Mouse (Mus musculus) small intestine, adult 2 months (tissue): ENCODE measurements around the gene Gpr31b.
"Not testable (repeated sequence)": the region's sequence is repeated elsewhere in the genome, so short reads cannot be mapped to it uniquely, and the experiment has no call there.

ENCODE experiments used
- CTCF ChIP-seq: fragments of 200-500 bp; IDR thresholded peaks from 2 replicates; pipeline ENCODE4 v1.5.1; 2012; ENCODE audit warnings: low read depth, mild to moderate bottlenecking, control low read depth, inconsistent platforms, low read length, moderate library complexity, mixed read lengths; ENCODE audit not compliant: insufficient replicate concordance, insufficient read length; ENCODE audit errors: extremely low read depth
- POLR2A ChIP-seq: fragments of 200-500 bp; IDR thresholded peaks from 2 replicates; pipeline ENCODE4 v1.6.1; 2012; ENCODE audit warnings: low read depth, mild to moderate bottlenecking, control low read depth, inconsistent platforms, low read length, moderate library complexity

GRCm38 (mm10) chr17:13002243-13002642 is 49.9 kb downstream of the Gpr31b start:
- TF ChIP-seq POLR2A, CTCF: not testable (repeated sequence)
